In genomic region chrX:165326939-165327698, GRCm38 (mm10) we compare ENCODE assay signal across 8 mouse cellular contexts. TPM values are rescaled to one million over a fixed set of nuclear protein-coding genes. Genes with fewer than 3 reads are reported as not detected.
DNase-seq lines count a peak whose midpoint lies in the region; ATAC-seq and TF ChIP-seq lines count a peak whose summit lies in the region.

Glra2 (minus strand) TSS chrX:165327393.

- H3K9ac ChIP-seq in hindbrain, postnatal 0 days (replicated peaks; ENCODE audit: low read length): no peak within 1 kb of the TSS

- no peak within 1 kb of the TSS for H3K4me3 ChIP-seq in kidney, adult 2 months (ENCODE audit: insufficient read depth, low read depth, low read length)
- peak within 1 kb of the TSS; percentile 31 for H3K4me3 ChIP-seq in embryonic facial prominence, embryonic 10.5 days
- H3K4me3 ChIP-seq in hindbrain, postnatal 0 days (ENCODE audit: low read length): peak within 1 kb of the TSS; percentile 38

- peak within 1 kb of the TSS; percentile 60 for H3K4me2 ChIP-seq in hindbrain, postnatal 0 days (ENCODE audit: low read depth, low read length)

- WGBS in kidney, adult 2 months: 3% methylated on average over 12 of the region's 12 CpGs
- 14% methylated on average over 12 of the region's 12 CpGs for WGBS in embryonic facial prominence, embryonic 10.5 days
- 17% methylated on average over 12 of the region's 12 CpGs for WGBS in hindbrain, postnatal 0 days

- no peak for TF ChIP-seq POLR2A in kidney, adult 2 months (IDR thresholded peaks at IDR 0.05; ENCODE audit: low read depth, low read length)

- no peak for ATAC-seq in hindbrain, postnatal 0 days
- ATAC-seq in inflammation-experienced regulatory T-cells, adult 6 months: no peak

- TF ChIP-seq CTCF in kidney, adult 2 months (conservative IDR thresholded peaks at IDR 0.05; ENCODE audit: insufficient read depth, insufficient read length, low read depth, low read length): no peak
- no peak for TF ChIP-seq CTCF in hindbrain, postnatal 0 days (IDR thresholded peaks at IDR 0.05; ENCODE audit: low read depth)

- DNase-seq in kidney, adult 9 months: peak; percentile 1
- no peak for DNase-seq in kidney, adult 2 months
- DNase-seq in Muller cell, postnatal 12 days (ENCODE audit: inconsistent ontology term): peak; percentile 48
- peak; percentile 54 for DNase-seq in embryonic facial prominence, embryonic 10.5 days (ENCODE audit: low spot score)
- DNase-seq in hindbrain, postnatal 0 days (ENCODE audit: low spot score): peak; percentile 74
- DNase-seq in lung, postnatal 14 days: peak; percentile 2
- DNase-seq in testis, postnatal 10 days (ENCODE audit: low spot score): peak; percentile 39

- H3K9me3 ChIP-seq in embryonic facial prominence, embryonic 10.5 days: no peaks in the 10 kb centered on the region
- H3K9me3 ChIP-seq in hindbrain, postnatal 0 days (ENCODE audit: low read length): no peaks in the 10 kb centered on the region

- H3K27ac ChIP-seq in kidney, adult 2 months (ENCODE audit: insufficient read depth, low read depth, low read length): no peak within 1 kb of the TSS
- H3K27ac ChIP-seq in embryonic facial prominence, embryonic 10.5 days (replicated peaks): no peak within 1 kb of the TSS
- H3K27ac ChIP-seq in hindbrain, postnatal 0 days: no peak within 1 kb of the TSS; the same call in 1 of the 2 replicates

- no peaks in the 10 kb centered on the region for H3K27me3 ChIP-seq in kidney, adult 2 months (replicated peaks; ENCODE audit: control insufficient read depth, insufficient read depth, low read length)
- H3K27me3 ChIP-seq in embryonic facial prominence, embryonic 10.5 days (replicated peaks; ENCODE audit: low read depth, poor library complexity, severe bottlenecking): peaks cover 17% of the 10 kb centered on the region
- no peaks in the 10 kb centered on the region for H3K27me3 ChIP-seq in hindbrain, postnatal 0 days (ENCODE audit: insufficient read depth, low read length)

- no peaks in the 10 kb centered on the region for H3K36me3 ChIP-seq in kidney, adult 2 months (ENCODE audit: control insufficient read depth, insufficient read depth, low read length)
- H3K36me3 ChIP-seq in embryonic facial prominence, embryonic 10.5 days (replicated peaks): no peaks in the 10 kb centered on the region
- no peaks in the 10 kb centered on the region for H3K36me3 ChIP-seq in hindbrain, postnatal 0 days (ENCODE audit: insufficient read depth, low read length)

- no peaks in the 10 kb centered on the region for H3K4me1 ChIP-seq in kidney, adult 2 months (ENCODE audit: control insufficient read depth, insufficient read depth, low read length)
- H3K4me1 ChIP-seq in embryonic facial prominence, embryonic 10.5 days: no peaks in the 10 kb centered on the region
- no peaks in the 10 kb centered on the region for H3K4me1 ChIP-seq in hindbrain, postnatal 0 days (ENCODE audit: insufficient read depth, low read length)

RNA-seq across cellular contexts. Expression of gene Glra2, which starts in this region (rescaled TPM):
- not detected in 2 replicates for polyA plus RNA-seq in kidney, adult 2 months (2012; rRNA removed)
- polyA plus RNA-seq in embryonic facial prominence, embryonic 10.5 days (2016; fragmentation: Nextera tagmentation; extraction: Ambion mirVana): 0.05 and 0.09 TPM in 2 replicates
- total RNA-seq in hindbrain, postnatal 0 days (2014; rRNA removed): 66.8 and 75.5 TPM in 2 replicates
- polyA plus RNA-seq in hindbrain, postnatal 0 days (2015; fragmentation: Nextera tagmentation; extraction: Ambion mirVana): 39.3 and 44.4 TPM in 2 replicates
- polyA plus RNA-seq in inflammation-experienced regulatory T-cells, adult 6 months (2017; shearing (Covaris generic)): not detected

Comparison
In these comparisons a context has a peak if more than half of its experiments do, and no peak if none do; other contexts are left out.
1. RNA of gene Glra2 (polyA plus RNA-seq): 39.3 to 44.4 TPM in hindbrain, postnatal 0 days; 0.05 to 0.09 TPM in embryonic facial prominence, embryonic 10.5 days, not detected in kidney, adult 2 months and not detected in inflammation-experienced regulatory T-cells, adult 6 months; every median in the first group is over 10 times any median in the second.
2. Peak in DNase-seq and H3K4me3 ChIP-seq in embryonic facial prominence, embryonic 10.5 days; RNA of the gene not detected or under 1 TPM.